Mouse (Mus musculus) layer of hippocampus, adult 11-12 months (tissue): ENCODE data around the gene Tbc1d15.

ENCODE experiments used
- DNase-seq: peaks from one replicate; pipeline ENCODE4 v3.0.0; 2022; ENCODE audit warnings: low spot score

Tbc1d15 gene

GRCm38 (mm10) chr10:115251088-115251934, at the start of gene Tbc1d15:
Gene Tbc1d15 (minus strand): TSS chr10:115251467.
- peak; percentile 98 for DNase-seq

- no peak for DNase-seq
These were observed 47.4 kb upstream of the Tbc1d15 start for GRCm38 (mm10) chr10:115298683-115299082.

- no peak for DNase-seq
These were observed 46.3 kb upstream of the Tbc1d15 start for GRCm38 (mm10) chr10:115297582-115297981.

GRCm38 (mm10) chr10:115296401-115296935, 45.2 kb upstream of the Tbc1d15 start:
- DNase-seq = no peak

- DNase-seq = no peak
These were observed 43.9 kb upstream of the Tbc1d15 start for GRCm38 (mm10) chr10:115295162-115295561.

DNA sequence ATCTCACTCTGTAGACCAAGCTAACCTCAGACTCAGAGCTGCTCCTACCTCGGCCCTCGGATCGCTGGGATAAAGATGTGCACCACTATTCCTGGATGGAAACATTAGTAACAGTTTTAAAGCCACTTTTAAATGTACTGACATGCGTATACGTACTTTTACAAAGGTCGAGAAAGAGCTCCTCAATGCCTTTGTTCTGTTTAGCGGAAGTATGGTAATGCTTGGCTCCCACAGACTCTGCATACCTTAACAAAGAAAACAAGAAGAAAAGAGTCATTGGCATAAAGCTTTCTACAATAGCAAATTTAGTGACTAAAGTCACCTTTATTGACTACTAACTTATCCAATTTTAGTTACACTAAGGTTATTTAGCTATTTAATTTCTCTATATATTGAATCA, 43.4 kb upstream of the Tbc1d15 start:
- no peak for DNase-seq

GRCm38 (mm10) chr10:115293946-115294345, 42.7 kb upstream of the Tbc1d15 start:
- DNase-seq = no peak

- no peak for DNase-seq
These were observed 39.4 kb upstream of the Tbc1d15 start for GRCm38 (mm10) chr10:115290671-115291070.

DNA sequence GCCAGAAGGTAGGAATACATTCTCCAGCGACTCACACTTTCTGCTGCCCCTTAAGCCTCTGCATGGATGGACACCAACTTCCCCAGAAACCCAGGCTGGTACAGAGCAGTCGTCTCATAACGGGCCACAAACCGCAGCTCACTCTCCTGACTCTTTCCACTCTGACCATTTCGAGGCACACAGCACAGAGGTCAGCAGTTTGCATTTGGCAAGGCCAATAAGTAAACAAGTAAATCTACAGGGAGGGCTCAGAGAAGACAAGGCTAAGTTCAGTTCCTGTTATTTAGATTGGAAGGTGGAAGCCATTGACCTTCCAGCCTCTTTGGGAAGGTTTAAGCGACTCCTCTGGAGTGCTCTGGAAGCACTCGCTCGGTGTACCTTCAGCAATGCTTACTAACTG, 37.6 kb upstream of the Tbc1d15 start:
- no peak for DNase-seq

- DNase-seq = no peak
These were observed 32.9 kb upstream of the Tbc1d15 start for GRCm38 (mm10) chr10:115284170-115284569.

DNA sequence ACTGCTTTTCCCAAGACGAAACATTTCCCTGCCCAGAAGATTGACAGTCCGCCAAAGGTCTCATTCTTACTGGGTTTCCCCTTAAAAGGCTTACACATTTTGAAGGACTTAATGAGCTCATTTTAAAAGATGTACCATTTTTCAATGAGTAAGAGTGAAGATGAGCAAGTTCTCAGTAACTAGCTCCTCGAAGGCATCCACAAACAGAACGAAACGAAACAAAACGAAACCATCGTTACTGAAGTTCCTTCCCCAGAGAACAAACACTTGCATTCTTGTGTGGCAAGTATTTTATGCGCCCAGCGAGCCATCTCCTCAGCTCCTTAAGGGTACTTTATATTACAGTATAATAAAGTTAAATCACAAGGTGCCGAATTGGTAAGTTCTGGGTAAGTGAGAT, 30.1 kb upstream of the Tbc1d15 start:
- DNase-seq = no peak

DNA sequence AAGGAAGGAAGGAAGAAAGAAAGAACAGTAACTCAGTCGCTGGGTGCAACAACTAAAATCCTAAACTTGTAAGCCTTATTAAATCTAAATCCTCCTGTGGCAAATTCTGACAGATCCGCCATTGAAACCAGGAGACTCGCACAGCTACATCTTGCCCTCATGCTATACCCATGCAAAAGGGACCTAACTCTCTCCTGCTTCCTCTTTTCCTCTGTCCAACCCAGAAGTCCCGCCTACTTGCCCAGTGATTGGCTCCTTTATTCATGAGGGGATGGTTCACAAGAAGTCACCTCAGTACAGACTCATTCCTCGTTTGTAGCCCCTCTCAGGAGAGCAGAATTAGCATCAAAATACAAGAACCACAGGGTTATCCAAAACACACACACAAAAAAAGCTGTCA, 20.4 kb upstream of the Tbc1d15 start:
- DNase-seq = no peak

DNA sequence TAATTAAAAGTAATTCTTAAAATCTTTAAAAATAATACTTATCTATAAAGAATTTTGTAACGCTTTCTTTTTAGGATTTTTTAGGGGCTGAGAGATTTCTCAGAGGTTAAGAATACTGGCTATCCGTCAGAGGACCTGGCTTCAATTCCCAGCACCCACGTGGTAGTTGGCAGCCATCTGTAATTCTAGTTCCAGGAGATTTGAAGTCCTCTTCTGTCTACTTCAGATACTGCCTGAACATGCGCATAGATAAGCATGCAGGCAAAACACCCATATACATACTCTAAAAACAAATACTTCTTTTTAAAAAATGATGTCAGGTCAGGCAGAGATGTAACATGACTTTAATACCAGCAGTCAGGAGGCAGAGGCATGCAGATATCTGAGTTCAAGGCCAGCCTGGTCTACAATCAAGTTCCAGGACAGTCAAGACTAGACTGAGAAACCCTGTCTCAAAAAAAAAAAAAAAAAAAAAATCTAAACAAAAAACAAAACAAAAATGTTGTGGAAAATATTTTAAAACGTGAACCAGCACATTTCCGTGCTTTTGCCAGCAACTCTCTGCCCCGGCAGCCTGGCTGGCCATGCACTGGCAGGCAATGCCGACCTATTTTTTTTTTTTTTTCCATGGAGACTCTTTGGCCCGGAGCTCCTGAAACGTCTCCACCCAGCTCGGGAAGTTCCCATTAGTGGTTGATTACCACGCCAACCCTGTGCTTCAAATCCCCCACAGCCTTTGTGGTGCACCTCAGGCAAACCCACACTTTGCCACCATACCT, 19.5 kb upstream of the Tbc1d15 start:
- DNase-seq = no peak

DNA sequence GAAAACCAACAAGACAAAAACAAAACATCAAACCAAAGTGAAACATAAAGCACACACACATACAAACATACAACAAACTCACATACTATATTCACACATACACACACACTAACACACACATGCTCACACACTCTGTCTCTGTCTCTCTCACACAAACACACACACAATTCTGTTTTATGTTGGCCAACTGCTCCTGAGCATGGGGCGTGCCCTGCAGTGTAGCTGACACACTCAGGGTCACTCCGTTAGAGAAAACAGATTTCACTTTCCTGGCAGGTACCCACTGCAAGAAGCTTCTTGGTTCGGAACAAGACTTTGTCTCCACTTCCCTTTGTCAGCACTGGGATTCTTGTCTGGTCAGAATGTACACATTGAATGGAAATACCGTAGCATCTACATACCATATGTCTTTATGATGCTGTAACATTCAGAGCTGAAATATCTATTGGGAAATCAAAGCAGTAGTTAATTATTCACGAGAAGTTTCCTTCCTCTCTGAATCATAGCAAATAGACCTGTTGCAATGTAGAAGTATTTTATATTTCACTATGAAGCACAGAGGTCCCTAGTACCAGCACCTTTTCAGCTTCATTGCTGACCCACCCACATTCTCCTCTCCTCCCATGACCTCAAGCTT, 11.8 kb upstream of the Tbc1d15 start:
- no peak for DNase-seq

- DNase-seq = no peak
These were observed 11.0 kb upstream of the Tbc1d15 start for GRCm38 (mm10) chr10:115262261-115262660.

- no peak for DNase-seq
These were observed 10.2 kb upstream of the Tbc1d15 start for GRCm38 (mm10) chr10:115261428-115261827.

- DNase-seq = no peak
These were observed 4.9 kb upstream of the Tbc1d15 start for GRCm38 (mm10) chr10:115256162-115256561.

DNA sequence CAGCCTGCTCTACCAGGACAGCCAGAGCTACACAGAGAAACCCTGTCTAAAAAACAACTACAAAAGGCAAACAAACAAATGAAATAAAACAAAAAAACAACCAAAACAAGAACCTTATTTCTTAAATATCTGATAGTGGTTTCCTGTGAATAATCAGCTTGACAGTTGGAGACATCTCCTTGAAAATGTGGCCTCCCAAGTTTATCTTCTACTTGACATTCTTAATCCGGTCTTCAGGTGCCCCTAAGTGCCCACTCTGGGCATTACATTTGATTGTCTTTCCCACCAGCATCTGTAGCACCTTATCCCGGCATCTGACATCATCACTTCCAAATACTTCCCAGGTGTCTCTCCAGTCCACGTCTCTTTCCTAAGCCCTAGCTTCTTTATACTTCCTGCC, 2.3 kb upstream of the Tbc1d15 start:
- no peak for DNase-seq

DNA sequence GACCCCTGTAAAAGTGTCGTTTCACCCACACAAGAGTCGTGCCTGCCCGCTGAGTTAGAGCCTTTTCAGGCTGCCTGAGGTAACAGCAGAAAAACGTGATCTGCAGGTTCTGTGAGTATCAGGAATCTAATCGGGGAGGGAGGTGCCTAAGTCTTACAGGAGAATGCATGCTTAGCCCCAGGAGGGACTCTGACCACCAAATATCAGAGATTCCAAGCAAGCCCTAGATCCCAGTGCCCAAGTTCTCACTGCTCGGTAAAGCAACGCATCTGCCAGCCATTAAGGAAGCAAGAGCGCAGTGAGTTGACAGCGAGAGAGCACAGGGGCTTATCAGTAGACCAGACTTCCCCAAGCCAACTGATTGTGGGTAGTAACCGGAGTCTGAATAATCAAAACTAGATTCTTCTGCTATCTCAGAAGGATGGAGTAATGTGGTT, 1.1 kb upstream of the Tbc1d15 start:
- DNase-seq = no peak

DNA sequence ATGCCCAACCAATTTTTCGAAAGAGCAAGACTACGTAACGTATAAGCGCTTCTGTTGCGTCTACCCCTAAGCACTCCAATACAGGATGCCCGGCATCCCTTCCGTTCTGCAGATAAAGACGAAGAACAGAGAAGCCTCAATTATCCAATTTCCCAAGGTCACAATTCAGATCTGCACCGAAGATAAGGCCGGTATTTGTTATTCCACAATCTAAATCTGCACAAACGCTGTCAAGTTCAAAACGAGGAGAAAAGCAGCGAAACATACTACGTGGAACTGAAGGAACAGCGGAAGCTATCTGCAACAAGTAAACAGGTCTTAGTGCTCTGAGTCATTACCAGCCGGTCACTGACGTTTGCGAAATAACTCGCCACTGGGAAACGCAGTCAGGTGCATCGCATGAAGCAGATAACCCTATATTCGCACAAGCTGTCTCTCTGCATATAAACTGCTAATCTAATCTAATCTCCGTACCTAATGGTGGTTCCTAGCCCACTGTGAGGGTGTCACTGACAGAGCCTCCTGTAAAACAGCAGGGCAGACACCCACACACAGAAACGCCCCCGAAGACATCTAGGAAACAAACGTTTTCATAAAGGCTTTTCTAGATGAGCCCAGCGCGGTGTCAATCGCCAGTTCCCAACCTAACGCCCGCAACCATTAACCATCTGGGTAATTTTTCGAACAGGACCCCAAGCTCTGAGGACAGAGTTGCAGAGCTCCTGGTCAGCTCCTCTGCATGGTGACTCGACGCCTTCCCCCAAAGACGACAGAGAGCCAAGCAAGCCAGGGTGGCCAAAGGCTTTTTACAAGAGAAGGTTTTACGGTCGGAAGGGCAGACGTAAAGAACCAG, 806 bp downstream of the Tbc1d15 start:
- DNase-seq = no peak

DNA sequence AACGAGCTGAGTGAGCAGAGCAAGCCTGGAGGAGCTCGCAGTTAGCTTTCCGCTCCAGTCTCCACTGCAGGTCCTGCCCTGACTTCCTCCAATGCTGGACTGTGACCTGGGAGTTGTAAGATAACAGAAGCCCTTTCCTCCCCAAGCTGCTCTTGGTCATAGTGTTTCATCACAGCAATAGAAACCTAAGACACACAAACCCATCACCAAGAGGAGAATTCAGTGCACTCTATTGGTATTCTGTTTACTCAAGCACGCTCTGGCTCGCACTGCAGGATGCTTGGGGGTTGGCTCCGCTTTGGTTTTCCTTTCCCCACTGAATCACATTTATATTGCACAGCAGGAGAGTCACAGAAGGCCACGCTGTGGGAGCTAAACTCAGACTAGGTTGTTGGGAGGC, 3.2 kb downstream of the Tbc1d15 start:
- DNase-seq = no peak

DNA sequence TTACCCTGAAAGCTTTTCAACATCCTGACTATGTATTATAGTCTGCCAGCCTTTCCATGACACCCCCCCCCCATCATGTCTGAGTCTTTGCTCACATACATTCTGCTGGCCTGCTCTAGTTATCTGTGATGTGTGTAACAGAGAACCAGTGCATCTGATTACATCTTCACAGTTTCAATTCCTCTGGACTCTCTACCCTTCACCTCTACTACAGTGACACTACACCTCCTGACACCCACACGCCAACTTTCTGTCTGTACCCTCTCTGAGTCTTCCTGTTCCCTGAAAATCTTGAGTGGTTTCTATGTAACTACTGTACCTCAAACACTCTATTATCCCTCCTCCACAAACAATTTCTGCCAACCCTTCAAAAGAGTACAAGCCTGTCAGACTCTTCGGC, 5.8 kb downstream of the Tbc1d15 start:
- DNase-seq = no peak
